Mouse (Mus musculus) midbrain, embryonic 10.5 days (tissue): Measurements from ENCODE around the gene Gm11554. TPM values are rescaled to one million over a fixed set of nuclear protein-coding genes. Genes with fewer than 3 reads are reported as not detected.

ENCODE experiments used
- DNase-seq: peaks from one replicate; pipeline ENCODE4 v3.0.0-alpha.2; 2017; ENCODE audit warnings: low spot score
- H3K27ac ChIP-seq: fragments of 300-500 bp; sonication (generic); replicated peaks from 2 replicates; pipeline ENCODE4 v1.5.1; 2016; ENCODE audit warnings: mild to moderate bottlenecking
- H3K27me3 ChIP-seq: fragments of 300-500 bp; sonication (generic); 2 replicates; pipeline ENCODE4 v1.6.1; 2016; ENCODE audit warnings: low read depth, mild to moderate bottlenecking; ENCODE audit not compliant: poor library complexity, severe bottlenecking
- H3K36me3 ChIP-seq: fragments of 300-500 bp; sonication (generic); 2 replicates; pipeline ENCODE4 v1.6.1; 2016; ENCODE audit warnings: mild to moderate bottlenecking, moderate library complexity
- H3K4me1 ChIP-seq: fragments of 300-500 bp; sonication (generic); 2 replicates; pipeline ENCODE4 v1.6.1; 2016
- H3K4me3 ChIP-seq: fragments of 300-500 bp; sonication (generic); 2 replicates; pipeline ENCODE4 v1.5.1; 2016; ENCODE audit warnings: mild to moderate bottlenecking, moderate library complexity
- H3K9me3 ChIP-seq: fragments of 300-500 bp; sonication (generic); replicated peaks from 2 replicates; pipeline ENCODE4 v1.6.1; 2016; ENCODE audit warnings: mild to moderate bottlenecking
- WGBS: fragments of 180-500 bp; shearing (Covaris S2); methylation state at CpG from one replicate; pipeline ENCODE4 v1.1.7; 2016; 5-methylcytosine and 5-hydroxymethylcytosine counted together
- polyA plus RNA-seq: library from polyadenylated mRNA; unstranded; fragments of >200 nt; fragmentation: Nextera tagmentation; extraction: Ambion mirVana; gene quantifications from 2 replicates; pipeline ENCODE4 v1.2.1, GENCODE M21; 2016

Gm11554 gene
- polyA plus RNA-seq, 1 experiment from 2014 or later, result not detected

DNA sequence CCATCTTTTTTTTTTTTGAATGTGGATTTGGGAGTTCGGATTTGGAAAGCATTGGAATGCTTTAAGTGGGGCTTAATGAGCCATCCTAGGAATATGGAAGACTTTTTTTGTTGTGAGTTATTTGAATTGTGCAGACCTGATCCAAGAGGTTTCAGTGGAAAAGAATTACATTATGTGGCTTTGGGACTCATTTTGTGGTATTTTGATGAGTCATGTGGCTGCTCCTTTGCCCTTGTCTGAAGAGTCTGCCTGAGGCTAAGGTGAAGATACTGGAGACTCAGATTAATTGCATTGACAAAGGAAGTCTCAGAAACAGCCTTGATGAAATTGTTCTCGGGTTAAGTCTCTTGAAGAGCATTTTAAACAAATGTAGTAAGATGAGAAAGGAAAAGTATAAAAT, 35.8 kb downstream of the Gm11554 start:
- Histone ChIP-seq H3K9me3 (no peaks in the 10 kb centered on the region), H3K27ac (no peak overlapping the region), H3K4me1 (no peaks in the 10 kb centered on the region), H3K36me3 (no peaks in the 10 kb centered on the region), H3K4me3 (no peak overlapping the region), H3K27me3 (no peaks in the 10 kb centered on the region)
- 83% methylated on average over 2 of the region's 2 CpGs for WGBS
- no peak for DNase-seq

DNA sequence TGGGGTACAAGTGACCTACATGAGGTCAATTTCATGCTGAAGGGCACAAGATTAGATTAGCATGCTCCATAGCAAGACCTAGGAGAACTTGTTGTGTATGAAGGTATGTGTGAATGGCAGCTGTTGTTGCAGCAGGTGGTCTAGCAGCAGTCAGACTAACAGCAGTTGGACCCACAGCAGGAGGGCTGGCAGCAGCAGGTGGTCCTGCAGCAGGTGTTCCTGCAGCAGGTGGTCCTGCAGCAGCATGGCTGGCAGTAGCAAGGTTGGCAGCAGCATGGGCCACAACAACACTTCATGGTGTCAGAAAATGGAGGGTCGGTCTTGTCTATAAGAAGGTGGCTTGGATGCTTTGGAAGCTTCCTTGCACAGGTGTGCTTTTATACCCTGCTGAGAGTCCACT, 45.4 kb downstream of the Gm11554 start:
- no peak for DNase-seq
- no peaks in the 10 kb centered on the region for H3K27me3 ChIP-seq

More for the DNA sequence above, 45.4 kb downstream of the Gm11554 start:
- H3K4me1 ChIP-seq, result no peaks in the 10 kb centered on the region
- no peak overlapping the region for H3K4me3 ChIP-seq
- no peaks in the 10 kb centered on the region for H3K36me3 ChIP-seq
- WGBS, result 96% methylated on average over 1 of the region's 1 CpGs
- no peak overlapping the region for H3K27ac ChIP-seq
- 0 out of 2 replicates have a peak, but pooled peaks cover 2% of the 10 kb centered on the region for H3K9me3 ChIP-seq

Other genes starting within 250 kb of the Gm11554 start
- gene Krtap3-2, start 247.6 kb downstream of the Gm11554 start, polyA plus RNA-seq, result not detected in 2 replicates
- not detected in 2 replicates for gene Gm11939, start 245.0 kb downstream of the Gm11554 start, polyA plus RNA-seq
- not detected in 2 replicates for gene Krtap3-1, start 237.8 kb downstream of the Gm11554 start, polyA plus RNA-seq
- gene Krtap1-5, start 223.4 kb downstream of the Gm11554 start, polyA plus RNA-seq, result not detected in 2 replicates
- not detected in 2 replicates for gene Krtap1-4, start 220.8 kb downstream of the Gm11554 start, polyA plus RNA-seq
- gene Krtap1-3, start 213.1 kb downstream of the Gm11554 start, polyA plus RNA-seq, result not detected in 2 replicates
- not detected in 2 replicates for gene Krtap9-3, start 206.3 kb downstream of the Gm11554 start, polyA plus RNA-seq
- not detected in 2 replicates for gene Gm11938, start 201.1 kb downstream of the Gm11554 start, polyA plus RNA-seq
- gene Gm11937, start 194.3 kb downstream of the Gm11554 start, polyA plus RNA-seq, result not detected in 2 replicates
- gene Krtap2-4, start 189.6 kb downstream of the Gm11554 start, polyA plus RNA-seq, result not detected in 2 replicates
- not detected in 2 replicates for gene Gm11562, start 184.0 kb downstream of the Gm11554 start, polyA plus RNA-seq
- not detected in 2 replicates for gene Krtap4-1, start 176.2 kb downstream of the Gm11554 start, polyA plus RNA-seq
- not detected in 2 replicates for gene Krtap4-2, start 169.4 kb downstream of the Gm11554 start, polyA plus RNA-seq
- not detected in 2 replicates for gene Krtap4-7, start 160.4 kb downstream of the Gm11554 start, polyA plus RNA-seq
- not detected in 2 replicates for gene Gm11555, start 154.2 kb downstream of the Gm11554 start, polyA plus RNA-seq
- gene Gm11563, start 145.5 kb downstream of the Gm11554 start, polyA plus RNA-seq, result not detected in 2 replicates
- gene Krtap4-6, start 138.5 kb downstream of the Gm11554 start, polyA plus RNA-seq, result not detected in 2 replicates
- gene Gm14190, start 113.7 kb downstream of the Gm11554 start, polyA plus RNA-seq, result not detected in 2 replicates
- not detected in 2 replicates for gene Gm14180, start 70.2 kb downstream of the Gm11554 start, polyA plus RNA-seq
- not detected in 2 replicates for gene Gm11595, start 31.5 kb downstream of the Gm11554 start, polyA plus RNA-seq
- gene Krtap4-8, start 23.7 kb downstream of the Gm11554 start, polyA plus RNA-seq, result not detected in 2 replicates
- not detected in 2 replicates for gene Krtap4-9, start 19.2 kb downstream of the Gm11554 start, polyA plus RNA-seq
- not detected in 2 replicates for gene Gm11596, start 11.0 kb downstream of the Gm11554 start, polyA plus RNA-seq
- gene Gm11569, start 5.5 kb downstream of the Gm11554 start, polyA plus RNA-seq, result not detected in 2 replicates
- not detected in 2 replicates for gene Krtap4-13, start 5.4 kb upstream of the Gm11554 start, polyA plus RNA-seq
- gene Gm11564, start 11.2 kb upstream of the Gm11554 start, polyA plus RNA-seq, result not detected in 2 replicates
- gene 2300003K06Rik, start 33.6 kb upstream of the Gm11554 start, polyA plus RNA-seq, result not detected in 2 replicates
- not detected in 2 replicates for gene Krtap4-16, start 47.2 kb upstream of the Gm11554 start, polyA plus RNA-seq
- not detected in 2 replicates for gene Gm11568, start 53.5 kb upstream of the Gm11554 start, polyA plus RNA-seq
- gene Gm11559, start 60.0 kb upstream of the Gm11554 start, polyA plus RNA-seq, result not detected in 2 replicates
- not detected in 2 replicates for gene Krtap9-1, start 68.9 kb upstream of the Gm11554 start, polyA plus RNA-seq
- gene Gm11567, start 74.7 kb upstream of the Gm11554 start, polyA plus RNA-seq, result not detected in 2 replicates
- gene Krtap31-1, start 103.5 kb upstream of the Gm11554 start, polyA plus RNA-seq, result not detected in 2 replicates
- gene Gm11565, start 110.3 kb upstream of the Gm11554 start, polyA plus RNA-seq, result not detected in 2 replicates
- gene Krtap31-2, start 131.8 kb upstream of the Gm11554 start, polyA plus RNA-seq, result not detected in 2 replicates
- gene Krtap9-5, start 144.0 kb upstream of the Gm11554 start, polyA plus RNA-seq, result not detected in 2 replicates
- gene Krtap29-1, start 174.6 kb upstream of the Gm11554 start, polyA plus RNA-seq, result not detected in 2 replicates
- gene Krtap16-1, start 182.2 kb upstream of the Gm11554 start, polyA plus RNA-seq, result not detected in 2 replicates
- not detected in 2 replicates for gene Krtap17-1, start 189.5 kb upstream of the Gm11554 start, polyA plus RNA-seq
- gene Krt33a, start 211.8 kb upstream of the Gm11554 start, polyA plus RNA-seq, result not detected in 2 replicates
- not detected in 2 replicates for gene Krt33b, start 225.4 kb upstream of the Gm11554 start, polyA plus RNA-seq
- not detected in 2 replicates for gene Krt34, start 237.1 kb upstream of the Gm11554 start, polyA plus RNA-seq
- not detected in 2 replicates for gene Krt31, start 246.1 kb upstream of the Gm11554 start, polyA plus RNA-seq